Mouse (Mus musculus): ENCODE data around the gene Pik3r1.

DNA sequence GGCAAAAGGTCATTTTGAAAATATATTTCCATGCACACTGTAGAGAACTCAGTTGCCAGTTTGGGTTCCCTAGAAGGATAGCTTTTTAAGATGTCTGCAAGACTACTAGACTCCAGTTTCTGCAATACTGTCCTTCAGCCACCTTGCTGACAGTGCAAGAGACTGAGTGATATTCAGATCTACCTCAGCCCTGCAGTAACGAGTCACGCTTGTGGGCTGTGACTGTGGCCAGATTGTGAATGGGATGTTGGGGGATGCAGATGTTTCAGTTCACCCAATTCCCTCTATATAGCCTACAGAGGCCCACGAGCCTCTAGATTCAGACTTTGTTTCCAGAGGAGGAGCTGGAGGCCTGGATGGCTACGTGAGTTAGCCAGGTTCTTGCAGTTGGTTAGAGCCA is 90.0 kb downstream of the Pik3r1 start:
- TF ChIP-seq CTCF (IDR thresholded peaks at IDR 0.05; ENCODE audit: low read depth) (no peak), EP300 (IDR thresholded peaks at IDR 0.05; ENCODE audit: low read depth) (no peak)

All from liver, postnatal 0 days (tissue).